Mouse (Mus musculus) cortical plate, adult 2 months (tissue): Measurements from ENCODE around the gene Gsg1l.

Source experiments
- CTCF ChIP-seq: fragments of 200-500 bp; IDR thresholded peaks from 2 replicates; pipeline ENCODE4 v1.5.1; 2011; ENCODE audit warnings: mild to moderate bottlenecking, control low read depth, low read length; ENCODE audit not compliant: insufficient read depth; ENCODE audit errors: extremely low read depth
- POLR2A ChIP-seq: fragments of 200-500 bp; IDR thresholded peaks from 2 replicates; pipeline ENCODE4 v1.6.1; 2011; ENCODE audit warnings: mild to moderate bottlenecking, low read length, control low read depth; ENCODE audit not compliant: insufficient read depth; ENCODE audit errors: extremely low read depth

DNA sequence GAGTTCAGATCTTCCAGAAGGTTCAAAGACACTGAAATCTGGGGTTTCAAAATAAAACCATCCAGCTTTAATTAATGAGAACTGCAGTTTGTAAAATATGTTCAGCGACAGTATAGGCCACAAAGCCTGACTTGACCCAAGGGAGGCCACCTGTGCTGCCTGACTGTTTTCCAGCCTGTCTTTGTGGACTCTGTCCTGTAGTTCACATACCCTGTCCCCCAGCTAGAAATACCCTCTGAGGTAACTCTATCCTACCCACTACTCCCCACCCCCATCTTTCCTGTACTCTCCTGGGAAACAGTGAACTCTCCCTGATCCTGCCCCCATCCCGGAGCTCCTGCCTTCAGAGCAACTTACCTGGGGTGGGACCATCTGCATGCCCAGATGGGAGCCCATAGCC is 199.0 kb downstream of the Gsg1l start:
- TF ChIP-seq CTCF (no peak), POLR2A (no peak)
